Mouse (Mus musculus): ENCODE data around the gene Btg1-ps2. TPM values are rescaled to one million over a fixed set of nuclear protein-coding genes. Genes with fewer than 3 reads are reported as not detected.

The Btg1-ps2 gene
- total and polyA plus RNA-seq, 2 experiments from 2014 or later, result not detected

- 68% methylated on average over 2 of the region's 2 CpGs for WGBS
- DNase-seq, result no peak
- ATAC-seq, result no peak
Observed at GRCm38 (mm10) chrX:38008756-38009155, 34.2 kb downstream of the Btg1-ps2 start.

More at GRCm38 (mm10) chrX:38008756-38009155, 34.2 kb downstream of the Btg1-ps2 start:
- no peaks in the 10 kb centered on the region for H3K9me3 ChIP-seq (ENCODE audit: low read length)
- no peak overlapping the region for H3K4me3 ChIP-seq (ENCODE audit: low read depth, low read length)
- no peak overlapping the region for H3K4me2 ChIP-seq (ENCODE audit: low read depth)
- no peaks in the 10 kb centered on the region for H3K36me3 ChIP-seq (ENCODE audit: insufficient read depth)
- H3K9ac ChIP-seq, result no peak overlapping the region
- no peaks in the 10 kb centered on the region for H3K27me3 ChIP-seq (ENCODE audit: insufficient read depth, low read length)
- H3K27ac ChIP-seq (ENCODE audit: low read depth, low read length), result no peak overlapping the region
- TF ChIP-seq CTCF (IDR thresholded peaks at IDR 0.05; ENCODE audit: low read depth), result no peak
- H3K4me1 ChIP-seq (ENCODE audit: insufficient read depth), result no peaks in the 10 kb centered on the region

Other genes with a start within 250 kb of the Btg1-ps2 start
- gene Rhox5, start 238.3 kb downstream of the Btg1-ps2 start, total RNA-seq (2014; rRNA removed), result not detected in 2 replicates
- gene Rhox5, start 238.3 kb downstream of the Btg1-ps2 start, polyA plus RNA-seq (2015; fragmentation: Nextera tagmentation; extraction: Ambion mirVana), result 0.65 and 0.70 TPM in 2 replicates
- gene Rhox6, start 216.2 kb downstream of the Btg1-ps2 start, total RNA-seq (2014; rRNA removed), result not detected in 2 replicates
- gene Rhox6, start 216.2 kb downstream of the Btg1-ps2 start, polyA plus RNA-seq (2015; fragmentation: Nextera tagmentation; extraction: Ambion mirVana), result not detected in 2 replicates
- gene Rhox7a, start 211.4 kb downstream of the Btg1-ps2 start, total RNA-seq (2014; rRNA removed), result not detected in 2 replicates
- not detected in 2 replicates for gene Rhox7a, start 211.4 kb downstream of the Btg1-ps2 start, polyA plus RNA-seq (2015; fragmentation: Nextera tagmentation; extraction: Ambion mirVana)
- gene Rhox8, start 164.2 kb downstream of the Btg1-ps2 start, total RNA-seq (2014; rRNA removed), result not detected in 2 replicates
- not detected in 2 replicates for gene Rhox8, start 164.2 kb downstream of the Btg1-ps2 start, polyA plus RNA-seq (2015; fragmentation: Nextera tagmentation; extraction: Ambion mirVana)
- not detected in 2 replicates for gene Rhox7b, start 145.9 kb downstream of the Btg1-ps2 start, total RNA-seq (2014; rRNA removed)
- not detected in 2 replicates for gene Rhox7b, start 145.9 kb downstream of the Btg1-ps2 start, polyA plus RNA-seq (2015; fragmentation: Nextera tagmentation; extraction: Ambion mirVana)
- not detected in 2 replicates for gene Rhox9, start 141.3 kb downstream of the Btg1-ps2 start, total RNA-seq (2014; rRNA removed)
- not detected in 2 replicates for gene Rhox9, start 141.3 kb downstream of the Btg1-ps2 start, polyA plus RNA-seq (2015; fragmentation: Nextera tagmentation; extraction: Ambion mirVana)
- gene Btg1-ps1, start 24.3 kb downstream of the Btg1-ps2 start, total RNA-seq (2014; rRNA removed), result not detected in 2 replicates
- not detected in 2 replicates for gene Btg1-ps1, start 24.3 kb downstream of the Btg1-ps2 start, polyA plus RNA-seq (2015; fragmentation: Nextera tagmentation; extraction: Ambion mirVana)
- gene Rhox10, start 23.4 kb upstream of the Btg1-ps2 start, total RNA-seq (2014; rRNA removed), result not detected in 2 replicates
- gene Rhox10, start 23.4 kb upstream of the Btg1-ps2 start, polyA plus RNA-seq (2015; fragmentation: Nextera tagmentation; extraction: Ambion mirVana), result not detected in 2 replicates
- not detected in 2 replicates for gene Rhox11, start 42.0 kb upstream of the Btg1-ps2 start, total RNA-seq (2014; rRNA removed)
- gene Rhox11, start 42.0 kb upstream of the Btg1-ps2 start, polyA plus RNA-seq (2015; fragmentation: Nextera tagmentation; extraction: Ambion mirVana), result not detected in 2 replicates
- not detected in 2 replicates for gene Rhox12, start 67.8 kb upstream of the Btg1-ps2 start, total RNA-seq (2014; rRNA removed)
- gene Rhox12, start 67.8 kb upstream of the Btg1-ps2 start, polyA plus RNA-seq (2015; fragmentation: Nextera tagmentation; extraction: Ambion mirVana), result not detected in 2 replicates
- not detected in 2 replicates for gene Rhox13, start 78.1 kb upstream of the Btg1-ps2 start, total RNA-seq (2014; rRNA removed)
- not detected in 2 replicates for gene Rhox13, start 78.1 kb upstream of the Btg1-ps2 start, polyA plus RNA-seq (2015; fragmentation: Nextera tagmentation; extraction: Ambion mirVana)
- gene Zbtb33, start 146.7 kb upstream of the Btg1-ps2 start, total RNA-seq (2014; rRNA removed), result 32.4 and 37.7 TPM in 2 replicates
- gene Zbtb33, start 146.7 kb upstream of the Btg1-ps2 start, polyA plus RNA-seq (2015; fragmentation: Nextera tagmentation; extraction: Ambion mirVana), result 4.2 and 4.8 TPM in 2 replicates
- 12.1 and 20.7 TPM in 2 replicates for gene Tmem255a, start 209.3 kb upstream of the Btg1-ps2 start, total RNA-seq (2014; rRNA removed)
- 13.0 and 17.5 TPM in 2 replicates for gene Tmem255a, start 209.3 kb upstream of the Btg1-ps2 start, polyA plus RNA-seq (2015; fragmentation: Nextera tagmentation; extraction: Ambion mirVana)